Mouse (Mus musculus) bone marrow, adult 2 months (tissue): ENCODE measurements around the gene Adcyap1.

Experiments used
- CTCF ChIP-seq: fragments of 200-500 bp; IDR thresholded peaks from 2 replicates; pipeline ENCODE4 v1.5.1; 2011; ENCODE audit warnings: low read length, control low read depth; ENCODE audit not compliant: control insufficient read depth, insufficient read depth
- POLR2A ChIP-seq: fragments of 200-500 bp; IDR thresholded peaks from 2 replicates; pipeline ENCODE4 v1.6.1; 2011; ENCODE audit warnings: low read depth, mild to moderate bottlenecking, control low read depth, low read length, borderline replicate concordance; ENCODE audit not compliant: control insufficient read depth

DNA sequence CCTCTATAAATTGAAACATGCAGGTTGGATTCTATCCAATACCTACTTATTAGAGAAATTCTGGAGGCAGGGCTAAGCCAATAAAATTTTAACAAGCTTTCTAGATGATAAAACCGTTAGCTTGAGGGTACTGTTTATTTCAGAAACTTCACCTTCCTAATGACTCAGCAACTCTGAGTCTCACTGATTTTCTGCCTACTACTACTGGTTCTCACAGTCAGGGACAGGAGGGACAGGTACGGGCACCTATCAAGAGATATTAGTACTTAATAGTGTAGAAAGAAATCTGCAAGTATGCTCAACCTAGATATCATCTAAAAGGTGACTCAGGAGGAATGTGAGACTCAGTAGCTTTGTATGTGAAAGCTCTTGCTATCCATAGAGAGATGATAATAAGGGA is 19.8 kb downstream of the Adcyap1 start:
- no peak for TF ChIP-seq CTCF
- no peak for TF ChIP-seq POLR2A
